Mouse (Mus musculus) embryonic stem cell, embryonic (primary cell): ENCODE measurements around the gene Olfr412.

Source experiments
- CTCF ChIA-PET, 4 experiments: fragments of 300-600 bp in 2 of 4; fragments of 350-600 bp in 2 of 4; sonication (Branson Sonifier 250); formaldehyde crosslinking; loops; one replicate each; lab custom pipeline; 2022; ENCODE audit warnings: inconsistent platforms in 2 of 4; lab: Charles Lee
- POLR2A ChIA-PET, 4 experiments: fragments of 300-600 bp in 2 of 4; fragments of 350-600 bp in 2 of 4; sonication (Branson Sonifier 250); formaldehyde crosslinking; loops; one replicate each; lab custom pipeline; 2022; ENCODE audit warnings: antibody characterized with exemption in 4 of 4, inconsistent platforms in 1 of 4; lab: Charles Lee

Gene Olfr412

GRCm38 (mm10) chr11:74408587-74409446 lies 46.9 kb downstream of the Olfr412 start:
- CTCF ChIA-PET: interaction anchor here in 1 of 4 experiments (1.3 kb wide), 1 partner anchor 138 kb away, joined by 3 read pairs; no protein-coding TSS in a partner anchor

GRCm38 (mm10) chr11:74409447-74409754 lies 47.5 kb downstream of the Olfr412 start:
- ChIA-PET POLR2A (interaction anchor here in 2 of 4 experiments (0.6 to 1.6 kb wide), 3 partner anchors 19 to 225 kb away, joined by 3 read pairs; no protein-coding TSS in a partner anchor), CTCF (interaction anchor here in 1 of 4 experiments (1.3 kb wide), 1 partner anchor 137 kb away, joined by 3 read pairs; no protein-coding TSS in a partner anchor)

More at GRCm38 (mm10) chr11:74408587-74409446, 46.9 kb downstream of the Olfr412 start:
- POLR2A ChIA-PET: interaction anchor here in 1 of 4 experiments (0.6 to 1.6 kb wide), 2 partner anchors 18 to 1207 kb away, joined by 3 read pairs; no protein-coding TSS in a partner anchor

GRCm38 (mm10) chr11:74409757-74410174 lies 47.9 kb downstream of the Olfr412 start:
- ChIA-PET CTCF (interaction anchor here in 1 of 4 experiments (1.3 kb wide), 1 partner anchor 137 kb away, joined by 3 read pairs; no protein-coding TSS in a partner anchor), POLR2A (interaction anchor here in 2 of 4 experiments (0.6 to 1.6 kb wide), 3 partner anchors 19 to 225 kb away, joined by 3 read pairs; no protein-coding TSS in a partner anchor)

GRCm38 (mm10) chr11:74411943-74412342 lies 50.1 kb downstream of the Olfr412 start:
- POLR2A ChIA-PET: interaction anchor here in 1 of 4 experiments (0.6 kb wide), 1 partner anchor 64 kb away, joined by 10 read pairs; no protein-coding TSS in a partner anchor
- CTCF ChIA-PET: interaction anchor here in 2 of 4 experiments (0.6 to 1.6 kb wide), 3 partner anchors 10 to 1501 kb away, joined by 3 to 5 read pairs (median 4); no protein-coding TSS in a partner anchor

GRCm38 (mm10) chr11:74412462-74412861 lies 50.6 kb downstream of the Olfr412 start:
- ChIA-PET CTCF (interaction anchor here in 2 of 4 experiments (0.6 to 1.6 kb wide), 2 partner anchors 53 to 1502 kb away, joined by 3 to 5 read pairs; no protein-coding TSS in a partner anchor), POLR2A (no interaction called here)

GRCm38 (mm10) chr11:74413449-74413972 lies 51.6 kb downstream of the Olfr412 start:
- CTCF ChIA-PET: interaction anchor here in 2 of 4 experiments (0.6 to 0.7 kb wide), 2 partner anchors 52 to 345 kb away, joined by 3 to 8 read pairs; no protein-coding TSS in a partner anchor

GRCm38 (mm10) chr11:74414112-74414511 lies 52.2 kb downstream of the Olfr412 start:
- POLR2A ChIA-PET: no interaction called here
- CTCF ChIA-PET: interaction anchor here in 2 of 4 experiments (0.6 to 0.9 kb wide), 3 partner anchors 52 to 136 kb away, joined by 3 read pairs; no protein-coding TSS in a partner anchor

More at GRCm38 (mm10) chr11:74413449-74413972, 51.6 kb downstream of the Olfr412 start:
- POLR2A ChIA-PET: no interaction called here

GRCm38 (mm10) chr11:74415736-74416135 lies 53.9 kb downstream of the Olfr412 start:
- CTCF ChIA-PET: interaction anchor here in 1 of 4 experiments (0.7 kb wide), 1 partner anchor 1544 kb away, joined by 3 read pairs; no protein-coding TSS in a partner anchor
- POLR2A ChIA-PET: interaction anchor here in 3 of 4 experiments (0.6 to 1.2 kb wide), 3 partner anchors 13 to 19 kb away, joined by 3 to 4 read pairs (median 4); no protein-coding TSS in a partner anchor
